Mouse (Mus musculus): ENCODE results near the gene Serpinb3b.
"Not testable (repeated sequence)": the region's sequence is repeated elsewhere in the genome, so short reads cannot be mapped to it uniquely, and the experiment has no call there.

DNA sequence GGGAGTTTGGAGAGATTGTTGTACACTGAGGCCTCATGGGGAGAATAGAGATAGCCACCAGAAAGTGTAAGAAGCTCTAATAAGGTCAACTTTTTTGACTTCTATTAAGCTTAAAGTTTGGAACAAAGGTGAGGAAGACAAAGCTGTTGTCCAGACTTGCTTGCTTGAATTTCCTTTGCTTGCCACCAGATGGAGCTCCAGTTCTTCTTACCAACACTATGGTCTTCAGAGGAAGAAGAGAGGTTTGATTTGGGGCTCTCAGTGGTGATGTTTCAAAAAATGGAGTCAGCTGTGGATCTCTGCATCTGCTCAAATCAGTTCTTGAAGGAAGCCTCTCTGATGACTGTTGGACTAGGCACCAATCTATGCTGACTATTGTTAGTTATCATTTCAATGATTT is 150.7 kb downstream of the Serpinb3b start:
- TF ChIP-seq POLR2A, CTCF (IDR thresholded peaks at IDR 0.05; ENCODE audit: insufficient read depth, low read depth, low read length): not testable (repeated sequence)

Data from olfactory bulb, adult 2 months (tissue).